Mouse (Mus musculus) liver, embryonic 16.5 days (tissue): ENCODE measurements around the gene Pde4c. TPM values are rescaled to one million over a fixed set of nuclear protein-coding genes. Genes with fewer than 3 reads are reported as not detected.
A peak's percentile ranks its signal among the peaks of the same experiment; 100 is the strongest.

Experiments
- ATAC-seq: fragments of 200-750 bp; cut with Nextera tagmentation; 2 replicates; pipeline ENCODE4 v1.8.0; 2017; ENCODE audit warnings: low read depth, mild to moderate bottlenecking, moderate number of reproducible peaks, moderate library complexity
- H3K27ac ChIP-seq: fragments of 300-500 bp; sonication (generic); 2 replicates; pipeline ENCODE4 v1.5.1; 2014; ENCODE audit warnings: mild to moderate bottlenecking, low read length
- H3K27me3 ChIP-seq: fragments of 300-500 bp; sonication (generic); 2 replicates; pipeline ENCODE4 v1.6.1; 2014; ENCODE audit warnings: low read depth, low read length, mixed read lengths; ENCODE audit not compliant: control insufficient read depth, insufficient read depth
- H3K36me3 ChIP-seq: fragments of 300-500 bp; sonication (generic); 2 replicates; pipeline ENCODE4 v1.6.1; 2014; ENCODE audit warnings: mild to moderate bottlenecking; ENCODE audit not compliant: control insufficient read depth, insufficient read depth
- H3K4me1 ChIP-seq: fragments of 300-500 bp; sonication (generic); 2 replicates; pipeline ENCODE4 v1.6.1; 2014; ENCODE audit warnings: low read depth, low read length, mixed read lengths; ENCODE audit not compliant: control insufficient read depth
- H3K4me2 ChIP-seq: fragments of 300-500 bp; sonication (generic); 2 replicates; pipeline ENCODE4 v1.6.1; 2014; ENCODE audit warnings: low read depth, low read length, mixed read lengths
- H3K4me3 ChIP-seq: fragments of 300-500 bp; sonication (generic); 2 replicates; pipeline ENCODE4 v1.5.1; 2014; ENCODE audit warnings: low read depth, mild to moderate bottlenecking, low read length
- H3K9ac ChIP-seq: fragments of 300-500 bp; sonication (generic); 2 replicates; pipeline ENCODE4 v1.6.1; 2014; ENCODE audit warnings: low read depth, low read length
- H3K9me3 ChIP-seq: fragments of 300-500 bp; sonication (generic); replicated peaks from 2 replicates; pipeline ENCODE4 v1.6.1; 2016; ENCODE audit warnings: low read length; ENCODE audit not compliant: control insufficient read depth
- WGBS: fragments of 180-500 bp; shearing (Covaris S2); extraction: QIAGEN DNeasy Blood & Tissue Kit; methylation state at CpG from one replicate; pipeline ENCODE4 v1.1.7; 2014; ENCODE audit not compliant: insufficient replicate concordance; 5-methylcytosine and 5-hydroxymethylcytosine counted together
- polyA plus RNA-seq: library from polyadenylated mRNA; unstranded; fragments of >200 nt; fragmentation: Nextera tagmentation; extraction: Ambion mirVana; gene quantifications from 2 replicates; pipeline ENCODE4 v1.2.1, GENCODE M21; 2015

Pde4c gene
- polyA plus RNA-seq, 1 experiment from 2014 or later = 2.2 TPM

DNA sequence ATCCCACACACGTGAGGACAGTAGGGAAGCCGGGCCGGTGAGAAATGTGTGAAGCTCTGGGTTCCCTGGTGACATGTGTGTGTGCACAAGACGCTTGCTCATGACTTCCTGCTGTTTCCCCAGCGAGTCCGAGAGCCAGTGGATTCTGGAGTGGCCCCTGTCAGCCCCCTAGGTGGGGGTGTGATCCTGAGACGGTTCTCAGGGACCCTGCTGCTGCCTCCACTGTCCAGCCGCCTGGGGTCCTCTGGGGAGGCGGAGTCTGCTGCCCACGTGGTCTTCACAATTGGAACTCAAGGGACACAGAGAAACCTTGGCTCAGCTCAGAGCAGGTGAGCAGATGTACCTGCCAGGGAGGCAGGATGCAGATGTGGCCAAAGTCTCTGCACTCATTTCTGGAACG lies 3.2 kb downstream of the Pde4c start:
- ATAC-seq = no peak
- Histone ChIP-seq H3K4me2 (no peak overlapping the region), H3K4me1 (peaks cover 3% of the 10 kb centered on the region; the same call in 1 of the 2 replicates), H3K9ac (no peak overlapping the region), H3K9me3 (no peaks in the 10 kb centered on the region), H3K27me3 (peaks cover 30% of the 10 kb centered on the region), H3K36me3 (no peaks in the 10 kb centered on the region), H3K27ac (no peak overlapping the region), H3K4me3 (no peak overlapping the region)
- WGBS = 33% methylated on average over 11 of the region's 11 CpGs

GRCm38 (mm10) chr8:70729808-70730475 lies 6.4 kb downstream of the Pde4c start:
- Histone ChIP-seq H3K27ac (no peak overlapping the region), H3K36me3 (no peaks in the 10 kb centered on the region), H3K4me3 (peak overlapping the region; percentile 30), H3K9me3 (no peaks in the 10 kb centered on the region), H3K27me3 (peaks cover 30% of the 10 kb centered on the region), H3K9ac (no peak overlapping the region; the same call in 1 of the 2 replicates), H3K4me1 (peaks cover 3% of the 10 kb centered on the region; the same call in 1 of the 2 replicates), H3K4me2 (peak overlapping the region; percentile 52)
- ATAC-seq = no peak
- 2% methylated on average over 34 of the region's 34 CpGs for WGBS

DNA sequence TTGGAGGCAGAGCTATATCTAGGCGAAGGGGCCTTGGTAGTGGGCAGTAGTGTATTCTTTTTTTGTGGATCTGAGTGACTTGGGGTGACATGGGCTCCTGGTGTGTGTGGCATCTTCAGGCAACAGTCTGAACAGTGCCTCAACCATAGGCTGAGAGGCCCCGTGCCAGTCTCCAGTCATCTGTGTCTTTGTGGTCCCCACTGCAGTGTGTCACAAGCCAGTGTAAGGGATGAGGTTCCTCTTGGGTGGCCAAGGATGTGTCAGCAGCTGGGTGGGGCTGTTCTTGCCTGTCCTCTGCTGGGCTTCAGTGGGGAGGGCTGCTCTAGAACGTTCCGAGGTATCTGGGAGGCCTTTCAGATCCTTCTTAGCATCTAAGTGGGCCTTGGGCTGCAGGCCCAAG lies 7.4 kb downstream of the Pde4c start:
- Histone ChIP-seq H3K27me3 (peaks cover 30% of the 10 kb centered on the region), H3K4me1 (peaks cover 3% of the 10 kb centered on the region; the same call in 1 of the 2 replicates), H3K4me2 (no peak overlapping the region), H3K9me3 (no peaks in the 10 kb centered on the region), H3K36me3 (no peaks in the 10 kb centered on the region), H3K4me3 (no peak overlapping the region), H3K27ac (no peak overlapping the region), H3K9ac (no peak overlapping the region)
- WGBS = 72% methylated on average over 4 of the region's 4 CpGs
- ATAC-seq = no peak

DNA sequence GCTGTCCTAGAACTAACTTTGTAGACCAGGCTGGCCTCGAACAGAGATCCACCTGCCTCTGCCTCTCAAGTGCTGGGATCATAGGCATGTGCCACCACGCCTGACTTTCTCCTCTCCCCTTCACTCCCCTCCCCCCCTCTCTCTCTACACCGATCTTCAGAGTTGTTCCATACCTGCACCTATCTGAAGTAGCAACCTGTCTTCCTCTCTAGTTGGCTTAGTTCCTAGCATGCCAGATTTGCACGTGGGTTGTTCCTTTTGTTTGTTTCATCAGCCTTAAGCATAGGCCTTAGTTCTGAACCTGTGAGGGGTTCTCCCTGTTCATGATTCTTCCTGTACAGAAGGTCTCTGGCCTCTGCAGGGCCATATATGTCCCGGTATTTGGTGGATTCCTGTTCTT lies 14.2 kb downstream of the Pde4c start:
- 48% methylated on average over 5 of the region's 5 CpGs for WGBS
- no peaks in the 10 kb centered on the region for H3K36me3 ChIP-seq
- no peaks in the 10 kb centered on the region for H3K4me1 ChIP-seq
- no peak overlapping the region for H3K4me3 ChIP-seq
- H3K4me2 ChIP-seq = no peak overlapping the region
- H3K27me3 ChIP-seq = peaks cover 15% of the 10 kb centered on the region
- H3K9me3 ChIP-seq = no peaks in the 10 kb centered on the region
- no peak overlapping the region for H3K9ac ChIP-seq
- no peak overlapping the region for H3K27ac ChIP-seq
- no peak for ATAC-seq

GRCm38 (mm10) chr8:70738211-70738610 lies 14.7 kb downstream of the Pde4c start:
- 34% methylated on average over 3 of the region's 3 CpGs for WGBS
- Histone ChIP-seq H3K27ac (no peak overlapping the region), H3K27me3 (peaks cover 20% of the 10 kb centered on the region), H3K4me1 (peaks cover under 1% of the 10 kb centered on the region; the same call in 1 of the 2 replicates), H3K9me3 (no peaks in the 10 kb centered on the region), H3K4me2 (no peak overlapping the region), H3K4me3 (no peak overlapping the region), H3K9ac (no peak overlapping the region), H3K36me3 (no peaks in the 10 kb centered on the region)
- ATAC-seq = no peak

- Histone ChIP-seq H3K4me2 (no peak overlapping the region), H3K9me3 (no peaks in the 10 kb centered on the region), H3K36me3 (no peaks in the 10 kb centered on the region), H3K4me1 (peaks cover 5% of the 10 kb centered on the region; the same call in 1 of the 2 replicates), H3K27me3 (peaks cover 53% of the 10 kb centered on the region), H3K9ac (no peak overlapping the region), H3K4me3 (no peak overlapping the region), H3K27ac (no peak overlapping the region)
- WGBS = 51% methylated on average over 5 of the region's 5 CpGs
- ATAC-seq = no peak
These were observed 18.1 kb downstream of the Pde4c start for GRCm38 (mm10) chr8:70741661-70742060.

DNA sequence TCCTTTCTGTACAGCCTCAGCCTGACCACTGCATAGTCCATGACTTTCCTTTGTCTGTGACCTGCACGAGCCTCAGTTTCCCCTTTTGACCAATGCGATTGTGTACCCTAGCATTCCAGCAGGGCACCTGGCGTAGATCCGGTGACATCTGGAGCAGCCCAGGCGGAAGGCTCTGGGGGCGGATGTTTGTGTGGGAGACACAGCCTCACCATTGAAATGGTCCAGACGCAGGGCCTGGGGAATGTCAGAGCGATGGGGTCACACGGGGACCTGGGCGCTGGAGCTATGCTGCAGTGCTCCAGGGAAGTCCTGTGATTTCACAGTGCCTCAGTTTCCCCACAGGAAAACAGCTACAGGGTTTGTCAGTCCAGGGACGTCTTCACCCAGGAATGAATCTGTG lies 18.7 kb downstream of the Pde4c start:
- Histone ChIP-seq H3K9me3 (no peaks in the 10 kb centered on the region), H3K27me3 (peaks cover 58% of the 10 kb centered on the region), H3K9ac (no peak overlapping the region), H3K27ac (no peak overlapping the region), H3K4me3 (no peak overlapping the region), H3K4me1 (peaks cover 5% of the 10 kb centered on the region; the same call in 1 of the 2 replicates), H3K36me3 (no peaks in the 10 kb centered on the region), H3K4me2 (no peak overlapping the region)
- no peak for ATAC-seq
- WGBS = 56% methylated on average over 11 of the region's 11 CpGs

DNA sequence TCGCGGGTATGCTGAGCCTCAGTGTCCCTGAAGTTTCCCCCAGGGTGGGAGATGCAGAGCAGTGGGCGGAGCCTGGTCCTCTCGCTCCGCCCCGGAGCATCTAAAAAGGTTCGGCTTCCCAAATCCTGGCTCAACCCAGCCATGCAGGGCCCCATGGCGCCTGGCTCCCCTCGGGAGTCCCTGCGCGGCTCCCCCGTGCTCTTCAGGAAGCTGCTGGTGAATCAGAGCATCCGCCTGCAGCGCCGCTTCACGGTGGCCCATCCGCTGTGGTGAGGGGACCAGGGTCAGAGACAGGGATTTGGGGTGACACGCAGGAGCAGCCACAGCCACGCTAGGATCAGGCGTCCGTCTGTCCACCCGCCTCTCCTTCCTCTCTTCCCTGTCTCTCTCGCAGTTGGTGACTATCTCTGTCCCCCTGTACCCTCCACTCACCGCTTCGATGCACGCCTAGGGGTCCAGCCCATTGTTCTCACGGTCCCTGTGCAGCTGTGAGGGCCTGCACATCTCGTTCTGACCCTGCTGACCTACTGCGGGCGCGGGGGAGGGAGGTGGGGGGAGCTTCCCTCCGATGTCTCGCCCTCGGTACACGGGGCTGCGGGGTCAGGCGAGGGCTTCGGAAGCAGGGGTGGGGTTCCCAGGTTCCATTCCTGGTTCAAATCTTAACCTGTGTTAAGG lies 19.6 kb downstream of the Pde4c start:
- WGBS = 3% methylated on average over 38 of the region's 38 CpGs
- Histone ChIP-seq H3K27me3 (peaks cover 62% of the 10 kb centered on the region), H3K9ac (no peak overlapping the region)

More for the DNA sequence above, 19.6 kb downstream of the Pde4c start:
- Histone ChIP-seq H3K36me3 (no peaks in the 10 kb centered on the region), H3K27ac (no peak overlapping the region), H3K4me3 (no peak overlapping the region; the same call in 1 of the 2 replicates), H3K9me3 (no peaks in the 10 kb centered on the region), H3K4me1 (peaks cover 5% of the 10 kb centered on the region; the same call in 1 of the 2 replicates), H3K4me2 (peak overlapping the region; percentile 54; the same call in 1 of the 2 replicates)
- no peak for ATAC-seq
